Mouse (Mus musculus) lung, postnatal 4 days (tissue): ENCODE results near the gene Gm49337.

Experiments used
- DNase-seq, 2 experiments: peaks; one replicate each; pipeline ENCODE4 v3.0.0; 2021

Gene Gm49337

GRCm38 (mm10) chr4:116342119-116342518 lies 168.9 kb downstream of the Gm49337 start:
- DNase-seq, result peak in 1 of 2 experiments; percentile 70
